Mouse (Mus musculus) adrenal gland, adult 2 months (tissue): ENCODE results near the gene Psme1. TPM values are rescaled to one million over a fixed set of nuclear protein-coding genes. Genes with fewer than 3 reads are reported as not detected.

Source experiments
- DNase-seq: peaks from one replicate; pipeline ENCODE4 v3.0.0; 2021
- polyA plus RNA-seq: library from polyadenylated mRNA; depleted of rRNA; stranded (reverse); fragments of >200 nt; gene quantifications from 2 replicates; pipeline ENCODE4 v1.2.3, GENCODE M21; 2012; rRNA removed
- total RNA-seq, 2 experiments: library from RNA; stranded (reverse); gene quantifications; 2 replicates each; pipeline ENCODE4 v1.2.3; 2021

Gene Psme1
- total and polyA plus RNA-seq, 3 experiments: 96.4 to 360 (median 207) TPM

- DNase-seq: no peak
Measured at GRCm38 (mm10) chr14:55598521-55599390, 20.8 kb downstream of the Psme1 start.

- DNase-seq: no peak
Measured at GRCm38 (mm10) chr14:55603271-55603632, 25.3 kb downstream of the Psme1 start, which contains the start of gene Irf9. Gene Irf9, plus strand, starts transcription at chr14:55603571.

GRCm38 (mm10) chr14:55603633-55604576 is 26.0 kb downstream of the Psme1 start:
- DNase-seq: peak; percentile 96

GRCm38 (mm10) chr14:55604823-55605222 is 26.9 kb downstream of the Psme1 start:
- no peak for DNase-seq

DNA sequence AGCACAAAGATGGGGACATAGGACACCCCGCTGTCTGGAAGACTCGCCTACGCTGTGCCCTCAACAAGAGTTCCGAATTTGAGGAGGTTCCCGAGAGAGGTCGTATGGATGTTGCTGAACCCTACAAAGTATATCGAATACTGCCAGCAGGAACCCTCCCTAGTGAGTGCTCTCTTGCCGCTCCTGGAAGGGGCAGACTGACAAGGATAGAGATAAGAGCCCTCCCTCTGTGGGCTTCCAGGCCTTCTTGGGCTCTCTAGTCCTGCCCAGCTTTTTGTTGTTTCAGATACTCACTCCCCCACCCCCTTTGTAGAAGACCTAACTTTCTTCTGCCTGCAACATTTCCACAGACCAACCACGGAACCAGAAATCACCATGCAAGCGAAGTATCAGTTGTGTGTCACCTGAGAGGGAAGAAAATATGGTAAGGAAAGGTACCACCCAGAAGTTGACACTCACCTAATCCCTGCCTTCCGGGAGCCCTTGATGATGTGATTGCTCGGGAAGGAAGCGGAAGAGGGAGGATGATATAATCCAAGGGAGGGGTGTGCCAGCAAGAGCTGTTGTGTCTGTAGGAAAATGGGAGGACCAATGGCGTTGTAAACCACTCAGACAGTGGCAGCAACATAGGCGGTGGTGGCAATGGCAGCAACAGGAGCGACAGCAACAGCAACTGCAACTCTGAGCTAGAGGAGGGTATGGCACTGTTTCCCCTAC is 28.0 kb downstream of the Psme1 start:
- no peak for DNase-seq

GRCm38 (mm10) chr14:55608339-55608738 is 30.4 kb downstream of the Psme1 start:
- DNase-seq: no peak

- no peak for DNase-seq
Measured at GRCm38 (mm10) chr14:55613346-55613745, 35.4 kb downstream of the Psme1 start.

DNA sequence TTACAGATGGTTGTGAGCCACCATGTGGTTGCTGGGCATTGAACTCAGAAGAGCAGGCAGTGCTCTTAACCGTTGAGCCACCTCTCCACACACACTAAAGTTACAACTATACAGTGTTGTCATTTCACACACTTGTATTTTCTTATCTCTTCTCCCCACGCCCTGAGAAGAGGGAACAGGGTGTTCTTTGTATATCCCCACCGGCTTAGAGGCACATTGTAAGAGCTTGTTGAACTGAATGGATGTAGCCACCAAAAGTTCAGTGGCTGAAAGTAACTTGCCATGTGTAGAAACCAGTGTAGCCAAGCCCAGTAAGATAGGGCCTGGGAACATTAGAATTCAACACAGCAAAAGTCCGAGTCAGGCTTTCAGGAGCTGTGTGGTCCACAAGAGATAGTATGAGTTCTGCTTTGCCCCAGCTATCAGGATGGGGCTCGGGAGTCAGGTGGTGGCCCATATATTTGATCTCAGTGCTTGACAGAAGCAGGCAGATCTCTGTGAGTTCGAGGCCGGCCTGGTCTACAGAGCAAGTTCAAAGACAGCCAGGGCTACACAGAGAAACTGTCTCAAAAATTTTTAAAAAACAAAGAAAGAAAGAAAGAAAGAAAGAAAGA is 36.7 kb downstream of the Psme1 start:
- no peak for DNase-seq

DNA sequence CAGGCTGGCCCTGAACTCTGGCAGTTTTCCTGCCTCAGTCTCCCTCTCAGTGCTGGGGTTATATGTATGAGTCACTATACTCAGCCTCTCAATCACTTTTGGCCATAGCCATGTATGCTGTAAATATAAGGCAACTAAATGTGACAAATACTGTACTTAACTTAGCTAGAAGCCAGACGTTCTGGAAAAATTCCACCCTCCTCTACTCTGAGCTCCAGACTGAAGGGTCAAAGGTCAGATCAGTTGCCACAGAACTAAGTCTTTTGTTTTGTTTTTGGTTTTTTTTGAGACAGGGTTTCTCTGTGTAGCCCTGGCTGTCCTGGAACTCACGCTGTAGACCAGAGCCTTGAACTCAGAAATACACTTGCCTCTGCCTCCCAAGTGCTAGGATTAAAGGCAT is 38.0 kb downstream of the Psme1 start:
- no peak for DNase-seq

DNA sequence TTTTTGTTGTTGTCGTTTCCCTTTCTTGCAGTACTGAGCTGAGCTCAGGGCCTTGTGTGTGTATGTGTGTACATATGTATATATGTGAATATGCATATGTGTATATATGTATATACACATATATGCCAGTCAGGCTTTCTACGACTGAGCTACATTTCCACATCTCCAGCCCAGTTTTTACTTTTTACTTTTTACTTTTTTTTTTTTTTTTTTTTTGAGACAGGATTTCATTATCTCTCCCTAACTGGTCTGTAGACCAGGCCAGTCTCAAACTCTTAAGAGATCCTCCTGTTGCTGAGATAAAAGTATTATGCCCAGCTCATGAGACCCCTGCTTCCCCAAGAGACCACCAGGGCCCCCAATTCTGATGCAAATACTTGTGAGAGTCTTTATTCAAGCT is 38.9 kb downstream of the Psme1 start:
- DNase-seq: no peak

- DNase-seq: peak; percentile 45
Measured at GRCm38 (mm10) chr14:55617822-55618221, 39.9 kb downstream of the Psme1 start, which contains the start of gene Rec8. Gene Rec8, plus strand, starts transcription at chr14:55618037.

- DNase-seq: no peak
Measured at GRCm38 (mm10) chr14:55618486-55619195, 40.7 kb downstream of the Psme1 start.

DNA sequence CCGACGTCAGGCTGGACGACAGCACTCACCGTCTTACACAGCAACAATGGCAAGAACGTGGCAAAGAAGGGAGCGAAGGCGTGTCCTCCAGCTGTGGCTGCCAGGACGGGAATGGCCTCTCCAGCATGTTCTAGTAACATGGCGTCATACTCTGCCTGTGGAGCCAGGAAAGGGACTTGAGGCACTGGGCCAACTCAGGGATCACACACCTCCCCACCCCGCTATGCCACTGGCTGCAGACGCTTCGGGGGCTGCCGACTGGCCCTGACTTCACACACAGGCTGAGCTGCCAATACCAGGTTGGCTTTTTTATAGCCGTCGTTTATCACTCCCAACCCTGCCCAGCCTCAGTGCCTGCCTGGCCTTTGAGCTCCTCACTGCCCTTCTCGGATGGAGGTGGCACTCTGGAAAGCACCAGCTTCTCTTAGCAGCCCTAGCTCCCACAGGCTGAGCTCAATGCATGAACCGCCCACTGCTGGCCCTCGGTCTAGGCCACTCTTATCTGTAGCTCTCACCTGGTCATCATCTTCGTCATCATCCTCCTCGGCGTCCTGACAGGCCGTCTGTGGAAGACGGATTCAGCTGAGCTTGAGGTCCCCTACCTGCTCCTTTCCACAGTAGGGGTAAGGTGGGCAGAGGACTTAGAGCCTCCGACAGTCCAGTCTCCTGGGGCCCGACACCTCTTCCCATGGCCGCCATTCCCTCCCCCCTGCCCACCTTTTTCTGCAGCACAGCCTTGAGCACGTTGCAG is 50.3 kb downstream of the Psme1 start:
- no peak for DNase-seq

DNA sequence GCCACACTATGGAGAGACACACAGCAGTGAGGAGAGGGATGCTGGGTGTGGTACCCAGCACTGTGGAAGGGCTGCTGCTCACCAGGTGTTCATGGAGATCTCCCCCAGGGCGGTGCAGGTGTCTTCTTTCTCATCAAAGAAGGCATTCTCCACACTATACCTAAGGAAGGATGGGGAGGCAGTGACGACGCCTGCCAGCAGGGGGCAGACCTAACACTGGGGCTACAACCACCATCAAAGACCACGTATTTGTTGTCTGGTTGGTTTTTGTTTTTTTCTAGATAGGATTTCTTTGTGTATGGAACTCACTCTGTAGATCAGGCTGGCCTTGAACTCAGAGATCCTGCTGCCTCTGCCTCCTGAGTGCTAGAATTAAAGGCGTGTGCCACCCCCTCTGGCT is 51.4 kb downstream of the Psme1 start:
- DNase-seq: peak; percentile 56

Other genes with a start within 250 kb of the Psme1 start
Only the 30 nearest of the 31 such genes appear.
- gene Dhrs4, start 99.4 kb upstream of the Psme1 start, total RNA-seq: 100 to 1,000 TPM in 1 of 2 experiments, 10 to 100 TPM in 1; 80.6 to 110 TPM
- gene Dhrs4, start 99.4 kb upstream of the Psme1 start, polyA plus RNA-seq: 40.9 and 44.7 TPM in 2 replicates
- gene Carmil3, start 87.5 kb upstream of the Psme1 start, total RNA-seq: 1 to 10 TPM; 4.8 to 5.4 TPM
- gene Carmil3, start 87.5 kb upstream of the Psme1 start, polyA plus RNA-seq: 11.0 and 14.8 TPM in 2 replicates
- not detected for gene Cpne6, start 67.7 kb upstream of the Psme1 start, total RNA-seq
- gene Cpne6, start 67.7 kb upstream of the Psme1 start, polyA plus RNA-seq: 0.13 and 0.33 TPM in 2 replicates
- gene Nrl, start 53.1 kb upstream of the Psme1 start, total RNA-seq: not detected
- gene Nrl, start 53.1 kb upstream of the Psme1 start, polyA plus RNA-seq: not detected in 2 replicates
- gene Pck2, start 37.9 kb upstream of the Psme1 start, total RNA-seq: 10 to 100 TPM; 21.3 to 28.6 TPM
- 47.7 and 50.9 TPM in 2 replicates for gene Pck2, start 37.9 kb upstream of the Psme1 start, polyA plus RNA-seq
- gene Dcaf11, start 18.1 kb upstream of the Psme1 start, total RNA-seq: 100 to 1,000 TPM; 102 to 157 TPM
- 107 and 139 TPM in 2 replicates for gene Dcaf11, start 18.1 kb upstream of the Psme1 start, polyA plus RNA-seq
- 1 to 10 TPM in 1 of 2 experiments, not detected in 1; 1.2 TPM for gene A730061H03Rik, start 17.7 kb upstream of the Psme1 start, total RNA-seq
- 3.8 and 4.2 TPM in 2 replicates for gene A730061H03Rik, start 17.7 kb upstream of the Psme1 start, polyA plus RNA-seq
- 1 to 10 TPM in 1 of 2 experiments, under 1 TPM in 1; 0.41 to 1.5 TPM for gene Fitm1, start 2.5 kb upstream of the Psme1 start, total RNA-seq
- gene Fitm1, start 2.5 kb upstream of the Psme1 start, polyA plus RNA-seq: 3.8 and 5.6 TPM in 2 replicates
- 10 to 100 TPM; 24.5 to 38.4 TPM for gene Emc9, start 7.2 kb downstream of the Psme1 start, total RNA-seq
- gene Emc9, start 7.2 kb downstream of the Psme1 start, polyA plus RNA-seq: 59.2 and 62.9 TPM in 2 replicates
- 100 to 1,000 TPM; 329 to 332 TPM for gene Psme2, start 13.0 kb downstream of the Psme1 start, total RNA-seq
- gene Psme2, start 13.0 kb downstream of the Psme1 start, polyA plus RNA-seq: 49.2 and 65.1 TPM in 2 replicates
- 10 to 100 TPM; 30.8 to 36.6 TPM for gene Rnf31, start 13.6 kb downstream of the Psme1 start, total RNA-seq
- gene Rnf31, start 13.6 kb downstream of the Psme1 start, polyA plus RNA-seq: 37.2 and 38.9 TPM in 2 replicates
- 10 to 100 TPM; 18.0 to 23.6 TPM for gene Irf9, start 25.4 kb downstream of the Psme1 start, total RNA-seq
- 76.9 and 100 TPM in 2 replicates for gene Irf9, start 25.4 kb downstream of the Psme1 start, polyA plus RNA-seq
- gene Rec8, start 39.9 kb downstream of the Psme1 start, total RNA-seq: 10 to 100 TPM in 1 of 2 experiments, 1 to 10 TPM in 1; 7.5 to 10.4 TPM
- gene Rec8, start 39.9 kb downstream of the Psme1 start, polyA plus RNA-seq: 15.9 and 18.4 TPM in 2 replicates
- gene Ipo4, start 57.8 kb downstream of the Psme1 start, total RNA-seq: 100 to 1,000 TPM; 126 to 136 TPM
- 86.6 and 132 TPM in 2 replicates for gene Ipo4, start 57.8 kb downstream of the Psme1 start, polyA plus RNA-seq
- 1 to 10 TPM in 1 of 2 experiments, not detected in 1; 3.9 TPM for gene Gm49378, start 59.8 kb downstream of the Psme1 start, total RNA-seq
- gene Gm49378, start 59.8 kb downstream of the Psme1 start, polyA plus RNA-seq: 30.0 and 40.2 TPM in 2 replicates
- 10 to 100 TPM; 76.7 to 86.1 TPM for gene Tm9sf1, start 65.7 kb downstream of the Psme1 start, total RNA-seq
- 128 and 151 TPM in 2 replicates for gene Tm9sf1, start 65.7 kb downstream of the Psme1 start, polyA plus RNA-seq
- 1 to 10 TPM; 1.2 to 1.5 TPM for gene Tssk4, start 72.1 kb downstream of the Psme1 start, total RNA-seq
- 0.52 and 0.59 TPM in 2 replicates for gene Tssk4, start 72.1 kb downstream of the Psme1 start, polyA plus RNA-seq
- gene Mdp1, start 82.4 kb downstream of the Psme1 start, total RNA-seq: 10 to 100 TPM; 57.9 to 58.2 TPM
- 13.8 and 17.9 TPM in 2 replicates for gene Mdp1, start 82.4 kb downstream of the Psme1 start, polyA plus RNA-seq
- gene Gmpr2, start 93.8 kb downstream of the Psme1 start, total RNA-seq: 10 to 100 TPM; 23.1 to 28.5 TPM
- gene Gmpr2, start 93.8 kb downstream of the Psme1 start, polyA plus RNA-seq: 10.0 and 12.4 TPM in 2 replicates
- gene Nedd8, start 94.0 kb downstream of the Psme1 start, total RNA-seq: 100 to 1,000 TPM; 352 to 392 TPM
- gene Nedd8, start 94.0 kb downstream of the Psme1 start, polyA plus RNA-seq: 214 and 281 TPM in 2 replicates
- gene Tinf2, start 103.7 kb downstream of the Psme1 start, total RNA-seq: 10 to 100 TPM; 29.6 to 35.8 TPM
- gene Tinf2, start 103.7 kb downstream of the Psme1 start, polyA plus RNA-seq: 10.2 and 11.9 TPM in 2 replicates
- gene Tgm1, start 135.8 kb downstream of the Psme1 start, total RNA-seq: under 1 TPM; 0.23 to 0.45 TPM
- gene Tgm1, start 135.8 kb downstream of the Psme1 start, polyA plus RNA-seq: 0.27 and 0.28 TPM in 2 replicates
- 10 to 100 TPM; 20.2 to 20.4 TPM for gene Rabggta, start 144.1 kb downstream of the Psme1 start, total RNA-seq
- gene Rabggta, start 144.1 kb downstream of the Psme1 start, polyA plus RNA-seq: 39.5 and 44.7 TPM in 2 replicates
- 10 to 100 TPM; 70.7 to 93.5 TPM for gene Dhrs1, start 167.6 kb downstream of the Psme1 start, total RNA-seq
- gene Dhrs1, start 167.6 kb downstream of the Psme1 start, polyA plus RNA-seq: 49.6 and 68.1 TPM in 2 replicates
- gene Nop9, start 167.6 kb downstream of the Psme1 start, total RNA-seq: 10 to 100 TPM; 17.6 to 17.7 TPM
- 9.2 and 9.9 TPM in 2 replicates for gene Nop9, start 167.6 kb downstream of the Psme1 start, polyA plus RNA-seq
- gene Cideb, start 180.3 kb downstream of the Psme1 start, total RNA-seq: 1 to 10 TPM; 1.2 to 1.7 TPM
- gene Cideb, start 180.3 kb downstream of the Psme1 start, polyA plus RNA-seq: 0.70 and 0.74 TPM in 2 replicates
- gene Ltb4r2, start 183.3 kb downstream of the Psme1 start, total RNA-seq: under 1 TPM in 1 of 2 experiments, not detected in 1; 0.14 TPM
- gene Ltb4r2, start 183.3 kb downstream of the Psme1 start, polyA plus RNA-seq: 0.39 TPM in 1 of 2 replicates, not detected in the other
- under 1 TPM in 1 of 2 experiments, not detected in 1; 0.76 TPM for gene Ltb4r1, start 187.8 kb downstream of the Psme1 start, total RNA-seq
- 1.4 and 1.7 TPM in 2 replicates for gene Ltb4r1, start 187.8 kb downstream of the Psme1 start, polyA plus RNA-seq
- gene Adcy4, start 206.0 kb downstream of the Psme1 start, total RNA-seq: 10 to 100 TPM in 1 of 2 experiments, 1 to 10 TPM in 1; 9.8 to 12.5 TPM
- 17.1 and 21.0 TPM in 2 replicates for gene Adcy4, start 206.0 kb downstream of the Psme1 start, polyA plus RNA-seq
- 1 to 10 TPM; 3.3 to 3.7 TPM for gene Ripk3, start 210.7 kb downstream of the Psme1 start, total RNA-seq
- gene Ripk3, start 210.7 kb downstream of the Psme1 start, polyA plus RNA-seq: 6.2 and 6.4 TPM in 2 replicates